Mouse (Mus musculus): ENCODE measurements around the gene Rasgef1a. TPM values are rescaled to one million over a fixed set of nuclear protein-coding genes. Genes with fewer than 3 reads are reported as not detected.

Gene Rasgef1a
- polyA plus RNA-seq, 1 experiment from 2014 or later, result 1.4 TPM

DNA sequence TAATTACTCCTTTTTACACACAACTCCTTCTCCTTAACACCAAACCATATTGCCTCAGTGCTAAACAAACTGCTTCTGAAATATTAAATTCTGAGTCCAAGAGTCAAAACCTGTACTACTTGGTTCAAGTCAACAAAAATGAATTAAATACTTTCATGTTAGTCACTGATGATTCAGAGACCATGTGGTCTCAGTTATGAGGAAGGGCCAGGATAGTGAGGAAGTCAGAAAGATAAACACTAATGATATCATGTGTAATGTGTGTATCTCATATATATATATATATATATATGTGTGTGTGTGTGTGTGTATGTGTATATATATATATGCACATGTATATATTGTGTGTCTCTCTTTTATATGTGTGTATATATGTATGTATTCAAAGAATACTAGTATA is 115.3 kb downstream of the Rasgef1a start:
- Histone ChIP-seq H3K9ac (replicated peaks; ENCODE audit: low read depth, low read length) (no peak overlapping the region), H3K27ac (ENCODE audit: low read depth, low read length) (no peak overlapping the region), H3K4me1 (ENCODE audit: control insufficient read depth, insufficient read depth, low read length) (no peaks in the 10 kb centered on the region), H3K4me2 (ENCODE audit: low read depth, low read length) (no peak overlapping the region), H3K27me3 (ENCODE audit: control insufficient read depth, insufficient read depth, low read length) (no peaks in the 10 kb centered on the region), H3K4me3 (ENCODE audit: low read depth, low read length) (no peak overlapping the region), H3K36me3 (ENCODE audit: control insufficient read depth, insufficient read depth, low read length) (peaks cover 13% of the 10 kb centered on the region), H3K9me3 (ENCODE audit: control insufficient read depth, low read length) (no peaks in the 10 kb centered on the region)
- no peak for ATAC-seq (ENCODE audit: low read depth)

GRCm38 (mm10) chr6:118127198-118127597 is 116.0 kb downstream of the Rasgef1a start:
- no peaks in the 10 kb centered on the region for H3K4me1 ChIP-seq (ENCODE audit: control insufficient read depth, insufficient read depth, low read length)
- H3K27me3 ChIP-seq (ENCODE audit: control insufficient read depth, insufficient read depth, low read length), result no peaks in the 10 kb centered on the region
- peaks cover 12% of the 10 kb centered on the region for H3K36me3 ChIP-seq (ENCODE audit: control insufficient read depth, insufficient read depth, low read length)
- H3K9ac ChIP-seq (replicated peaks; ENCODE audit: low read depth, low read length), result no peak overlapping the region
- ATAC-seq (ENCODE audit: low read depth), result no peak
- no peak overlapping the region for H3K4me3 ChIP-seq (ENCODE audit: low read depth, low read length)
- no peak overlapping the region for H3K4me2 ChIP-seq (ENCODE audit: low read depth, low read length)
- H3K27ac ChIP-seq (ENCODE audit: low read depth, low read length), result no peak overlapping the region
- H3K9me3 ChIP-seq (ENCODE audit: control insufficient read depth, low read length), result no peaks in the 10 kb centered on the region
- 85% methylated on average over 7 of the region's 7 CpGs for WGBS

- no peaks in the 10 kb centered on the region for H3K4me1 ChIP-seq (ENCODE audit: control insufficient read depth, insufficient read depth, low read length)
- H3K4me3 ChIP-seq (ENCODE audit: low read depth, low read length), result no peak overlapping the region
- H3K9ac ChIP-seq (replicated peaks; ENCODE audit: low read depth, low read length), result no peak overlapping the region
- H3K36me3 ChIP-seq (ENCODE audit: control insufficient read depth, insufficient read depth, low read length), result peaks cover 6% of the 10 kb centered on the region; the same call in 1 of the 2 replicates
- H3K4me2 ChIP-seq (ENCODE audit: low read depth, low read length), result no peak overlapping the region
- no peak overlapping the region for H3K27ac ChIP-seq (ENCODE audit: low read depth, low read length)
- H3K9me3 ChIP-seq (ENCODE audit: control insufficient read depth, low read length), result no peaks in the 10 kb centered on the region
- 90% methylated on average over 6 of the region's 6 CpGs for WGBS
- no peak for ATAC-seq (ENCODE audit: low read depth)
- no peaks in the 10 kb centered on the region for H3K27me3 ChIP-seq (ENCODE audit: control insufficient read depth, insufficient read depth, low read length)
These were observed 116.7 kb downstream of the Rasgef1a start for GRCm38 (mm10) chr6:118127827-118128487.

DNA sequence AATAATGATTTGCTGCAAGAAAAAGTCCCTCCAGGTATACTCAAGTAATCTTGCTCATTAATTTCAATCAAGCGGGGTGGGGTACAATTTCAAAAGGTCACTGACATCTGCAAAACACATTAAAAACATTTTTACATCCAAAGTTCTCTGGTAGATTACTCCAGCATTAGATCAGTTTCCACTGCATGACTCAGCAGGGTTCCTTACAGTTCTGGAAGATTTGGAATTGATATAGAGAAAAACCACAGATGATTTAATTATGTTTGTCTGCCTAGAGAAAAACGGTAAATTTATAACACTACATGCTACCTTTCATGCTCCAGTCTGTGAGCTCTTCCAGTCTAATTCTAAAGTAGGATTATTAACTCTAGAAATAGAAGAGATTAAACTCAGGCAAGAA is 118.8 kb downstream of the Rasgef1a start:
- no peak overlapping the region for H3K4me2 ChIP-seq (ENCODE audit: low read depth, low read length)
- no peak overlapping the region for H3K9ac ChIP-seq (replicated peaks; ENCODE audit: low read depth, low read length)
- 85% methylated on average over 2 of the region's 2 CpGs for WGBS
- no peak for ATAC-seq (ENCODE audit: low read depth)
- no peaks in the 10 kb centered on the region for H3K4me1 ChIP-seq (ENCODE audit: control insufficient read depth, insufficient read depth, low read length)
- H3K36me3 ChIP-seq (ENCODE audit: control insufficient read depth, insufficient read depth, low read length), result no peaks in the 10 kb centered on the region
- no peaks in the 10 kb centered on the region for H3K27me3 ChIP-seq (ENCODE audit: control insufficient read depth, insufficient read depth, low read length)
- H3K4me3 ChIP-seq (ENCODE audit: low read depth, low read length), result no peak overlapping the region
- no peak overlapping the region for H3K27ac ChIP-seq (ENCODE audit: low read depth, low read length)
- H3K9me3 ChIP-seq (ENCODE audit: control insufficient read depth, low read length), result no peaks in the 10 kb centered on the region

GRCm38 (mm10) chr6:118134461-118134860 is 123.2 kb downstream of the Rasgef1a start:
- Histone ChIP-seq H3K9me3 (ENCODE audit: control insufficient read depth, low read length) (no peaks in the 10 kb centered on the region), H3K4me1 (ENCODE audit: control insufficient read depth, insufficient read depth, low read length) (no peaks in the 10 kb centered on the region), H3K27ac (ENCODE audit: low read depth, low read length) (no peak overlapping the region), H3K4me3 (ENCODE audit: low read depth, low read length) (no peak overlapping the region), H3K27me3 (ENCODE audit: control insufficient read depth, insufficient read depth, low read length) (no peaks in the 10 kb centered on the region), H3K36me3 (ENCODE audit: control insufficient read depth, insufficient read depth, low read length) (no peaks in the 10 kb centered on the region), H3K9ac (replicated peaks; ENCODE audit: low read depth, low read length) (no peak overlapping the region), H3K4me2 (ENCODE audit: low read depth, low read length) (no peak overlapping the region)
- no peak for ATAC-seq (ENCODE audit: low read depth)
- 94% methylated on average over 1 of the region's 1 CpGs for WGBS

DNA sequence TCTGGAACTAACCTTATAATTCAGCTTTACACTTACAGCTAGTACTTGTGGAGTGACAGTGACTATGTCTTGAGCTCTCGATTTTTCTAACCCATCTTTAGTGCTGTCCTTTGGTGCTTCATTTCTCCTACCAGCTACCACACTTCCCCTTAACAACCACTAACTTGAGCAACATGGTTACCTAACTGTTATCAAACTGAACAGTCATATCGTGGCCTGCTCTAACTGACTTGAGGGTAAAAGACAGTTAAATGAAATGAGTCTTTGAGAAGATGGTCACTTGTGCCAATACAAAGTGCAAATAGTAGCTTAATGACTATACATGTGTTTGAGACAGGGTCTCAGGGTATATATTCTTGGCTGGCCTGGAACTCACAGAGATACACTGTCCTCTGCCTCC is 125.9 kb downstream of the Rasgef1a start:
- Histone ChIP-seq H3K9ac (replicated peaks; ENCODE audit: low read depth, low read length) (no peak overlapping the region), H3K4me2 (ENCODE audit: low read depth, low read length) (no peak overlapping the region), H3K4me3 (ENCODE audit: low read depth, low read length) (no peak overlapping the region), H3K4me1 (ENCODE audit: control insufficient read depth, insufficient read depth, low read length) (no peaks in the 10 kb centered on the region), H3K36me3 (ENCODE audit: control insufficient read depth, insufficient read depth, low read length) (no peaks in the 10 kb centered on the region), H3K9me3 (ENCODE audit: control insufficient read depth, low read length) (no peaks in the 10 kb centered on the region), H3K27me3 (ENCODE audit: control insufficient read depth, insufficient read depth, low read length) (no peaks in the 10 kb centered on the region), H3K27ac (ENCODE audit: low read depth, low read length) (no peak overlapping the region)
- WGBS, result 88% methylated on average over 2 of the region's 2 CpGs
- no peak for ATAC-seq (ENCODE audit: low read depth)

DNA sequence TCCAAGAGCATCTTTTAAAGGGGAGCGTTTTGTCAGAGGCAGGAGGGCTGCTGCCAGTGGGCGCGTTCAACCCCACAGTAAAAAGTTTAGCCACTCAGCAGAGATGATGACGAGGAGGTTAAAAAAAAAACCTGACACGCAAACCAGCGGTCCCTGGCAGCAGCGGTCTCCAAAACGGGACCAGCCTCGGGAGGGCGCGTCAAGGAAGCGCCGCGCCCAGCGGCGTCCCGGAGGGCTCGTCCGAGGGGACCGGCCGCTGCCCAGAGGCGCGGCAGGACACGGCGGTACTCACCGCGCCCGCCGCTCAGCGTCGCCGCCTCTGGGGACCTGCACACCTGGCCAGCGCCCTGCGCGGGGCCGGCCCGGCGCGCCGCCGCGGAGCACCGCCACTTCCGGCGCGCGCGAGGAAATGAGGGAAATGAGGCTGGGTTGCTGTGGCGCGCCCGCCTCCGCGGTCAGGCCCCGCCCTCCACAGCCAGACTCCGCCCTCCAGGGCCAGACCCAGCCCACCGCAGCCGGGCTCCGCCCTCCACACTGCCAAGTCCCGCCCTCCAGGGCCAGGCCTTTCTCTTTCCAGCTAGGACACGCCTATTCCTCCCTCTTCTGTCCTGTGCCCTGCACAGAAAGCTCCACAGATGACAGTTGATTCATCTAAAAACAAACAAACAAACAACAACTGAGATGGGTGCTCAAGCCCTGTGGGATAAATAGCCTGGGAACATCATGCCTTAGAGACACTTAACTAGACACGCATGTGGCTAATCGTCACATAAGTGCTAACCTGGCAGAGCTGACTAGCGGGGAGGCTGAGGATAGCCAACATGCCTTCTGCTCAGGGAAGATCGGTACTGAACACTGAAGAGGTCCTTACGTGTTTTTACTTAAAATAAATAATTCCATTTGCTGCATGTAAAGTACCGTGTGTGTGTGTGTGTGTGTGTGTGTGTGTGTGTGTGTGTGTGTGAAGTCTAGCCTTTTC is 127.8 kb downstream of the Rasgef1a start, which contains the start of gene Csgalnact2:
Gene Csgalnact2, minus strand, starts transcription at position 410 of the 979 bp plus-strand sequence.
- Histone ChIP-seq H3K4me1 (ENCODE audit: control insufficient read depth, insufficient read depth, low read length) (no peaks in the 10 kb centered on the region), H3K4me3 (ENCODE audit: low read depth, low read length) (peak within 1 kb of the TSS; percentile 69), H3K36me3 (ENCODE audit: control insufficient read depth, insufficient read depth, low read length) (no peaks in the 10 kb centered on the region), H3K9ac (replicated peaks; ENCODE audit: low read depth, low read length) (peak within 1 kb of the TSS; percentile 65), H3K27me3 (ENCODE audit: control insufficient read depth, insufficient read depth, low read length) (no peaks in the 10 kb centered on the region), H3K27ac (ENCODE audit: low read depth, low read length) (peak within 1 kb of the TSS; percentile 68; the same call in 1 of the 2 replicates), H3K4me2 (ENCODE audit: low read depth, low read length) (peak within 1 kb of the TSS; percentile 59), H3K9me3 (ENCODE audit: control insufficient read depth, low read length) (no peaks in the 10 kb centered on the region)
- ATAC-seq (ENCODE audit: low read depth), result peak; percentile 99
- 7% methylated on average over 56 of the region's 66 CpGs for WGBS

- ATAC-seq (ENCODE audit: low read depth), result no peak
- H3K4me3 ChIP-seq (ENCODE audit: low read depth, low read length), result no peak overlapping the region
- H3K27ac ChIP-seq (ENCODE audit: low read depth, low read length), result no peak overlapping the region
- no peak overlapping the region for H3K9ac ChIP-seq (replicated peaks; ENCODE audit: low read depth, low read length)
- H3K4me2 ChIP-seq (ENCODE audit: low read depth, low read length), result no peak overlapping the region
- H3K9me3 ChIP-seq (ENCODE audit: control insufficient read depth, low read length), result no peaks in the 10 kb centered on the region
- H3K36me3 ChIP-seq (ENCODE audit: control insufficient read depth, insufficient read depth, low read length), result no peaks in the 10 kb centered on the region
- H3K27me3 ChIP-seq (ENCODE audit: control insufficient read depth, insufficient read depth, low read length), result no peaks in the 10 kb centered on the region
- WGBS, result 85% methylated on average over 6 of the region's 6 CpGs
- H3K4me1 ChIP-seq (ENCODE audit: control insufficient read depth, insufficient read depth, low read length), result no peaks in the 10 kb centered on the region
These were observed 129.7 kb downstream of the Rasgef1a start for GRCm38 (mm10) chr6:118140961-118141360.
